Mouse (Mus musculus): Measurements from ENCODE around the gene Nipal3. TPM values are rescaled to one million over a fixed set of nuclear protein-coding genes. Genes with fewer than 3 reads are reported as not detected.

Gene Nipal3
- total RNA-seq, 2 experiments from 2014 or later: 60.9 to 66.2 TPM

Small RNAs within 50 kb of the gene (microRNA-seq; reads per million reads assigned to microRNA genes)
- gene Gm25317 (0 reads per million in 2 experiments), gene Mir700 (506 to 684 reads per million in 2 experiments)

Other genes with a start within 250 kb of the Nipal3 start
- gene Clic4, start 222.2 kb downstream of the Nipal3 start, total RNA-seq (2021): 10 to 100 TPM; 31.0 to 31.6 TPM
- gene Srrm1, start 141.7 kb downstream of the Nipal3 start, total RNA-seq (2021): 100 to 1,000 TPM; 131 to 153 TPM
- gene Ncmap, start 96.8 kb downstream of the Nipal3 start, total RNA-seq (2021): 1 to 10 TPM in 1 of 2 experiments, under 1 TPM in 1; 0.82 to 1.2 TPM
- gene Rcan3, start 61.2 kb downstream of the Nipal3 start, total RNA-seq (2021): 10 to 100 TPM; 45.8 to 46.2 TPM
- gene Stpg1, start 248 bp downstream of the Nipal3 start, total RNA-seq (2021): 1 to 10 TPM; 1.1 to 2.3 TPM
- gene Grhl3, start 78.6 kb upstream of the Nipal3 start, total RNA-seq (2021): under 1 TPM; 0.30 to 0.65 TPM
- under 1 TPM; 0.41 to 0.42 TPM for gene Ifnlr1, start 191.2 kb upstream of the Nipal3 start, total RNA-seq (2021)
- gene Il22ra1, start 233.1 kb upstream of the Nipal3 start, total RNA-seq (2021): under 1 TPM; 0.13 to 0.18 TPM